Mouse (Mus musculus): ENCODE results near the gene Cers6.

- no peak for TF ChIP-seq POLR2A (IDR thresholded peaks at IDR 0.05; ENCODE audit: borderline replicate concordance, control insufficient read depth, low read depth, low read length)
- TF ChIP-seq CTCF (IDR thresholded peaks at IDR 0.05; ENCODE audit: control insufficient read depth, insufficient read depth, low read length): no peak
Measured at GRCm38 (mm10) chr2:68819040-68819439, 42.2 kb upstream of the Cers6 start.

Measured in bone marrow, adult 2 months (tissue).